Mouse (Mus musculus): Measurements from ENCODE around the gene Camkk1. TPM values are rescaled to one million over a fixed set of nuclear protein-coding genes. Genes with fewer than 3 reads are reported as not detected.
A peak's percentile ranks its signal among the peaks of the same experiment; 100 is the strongest.

The Camkk1 gene
- 1 to 10 TPM; 2.5 to 4.5 TPM for total RNA-seq (2021)
- long read RNA-seq, experiment 1, transcript Camkk1-201 (16 exons, 3,424 nt), result major isoform, 6 of 12 reads
- long read RNA-seq, experiment 1, partial matches to known transcripts, result 1 of 12 reads
- long read RNA-seq, experiment 1, other reads (novel, unspliced or antisense), result 4 of 12 reads
- long read RNA-seq, experiment 2, transcript Camkk1-201 (16 exons, 3,424 nt), result major isoform, 12 of 23 reads
- long read RNA-seq, experiment 2, partial matches to known transcripts, result 2 of 23 reads
- long read RNA-seq, experiment 2, other reads (novel, unspliced or antisense), result 8 of 23 reads

DNA sequence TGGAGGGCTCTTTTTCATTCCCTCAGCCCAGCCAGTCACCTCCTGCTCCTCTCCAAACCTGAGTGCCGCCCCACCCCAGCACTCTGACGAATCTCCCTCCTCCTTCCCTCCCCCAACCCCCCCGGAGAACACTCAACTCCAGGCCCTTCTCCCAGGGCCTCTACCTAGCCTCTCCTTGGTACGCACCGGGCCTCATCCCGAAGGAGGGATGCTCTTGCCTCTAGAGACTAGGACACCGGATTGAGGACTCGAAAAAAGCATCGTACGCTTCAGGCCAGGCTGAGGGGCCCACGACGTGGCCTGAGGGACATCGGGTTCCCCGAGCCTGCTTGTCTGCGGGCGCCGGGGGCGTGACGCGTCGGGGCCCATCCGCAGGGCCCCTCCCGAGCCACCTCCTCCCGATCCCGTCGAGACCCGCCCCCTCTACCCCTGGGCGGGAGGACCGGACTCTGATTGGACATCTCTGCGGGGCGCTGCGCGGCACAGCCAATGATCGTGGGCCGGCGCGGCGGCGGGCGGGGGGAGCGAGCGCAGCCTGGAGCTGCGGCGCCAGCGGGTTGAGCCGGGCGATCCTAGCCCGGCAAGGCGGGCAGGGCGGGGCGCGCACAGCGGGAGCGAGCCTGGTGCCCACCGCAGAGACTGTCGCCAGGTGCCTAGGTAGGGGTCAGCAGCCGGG, at the start of gene Camkk1:
Gene Camkk1 (plus strand): TSS at position 538 of the 676 bp plus-strand sequence.
- DNase-seq (ENCODE audit: low spot score in 2 of 2), result peak; percentile 92 to 94

DNA sequence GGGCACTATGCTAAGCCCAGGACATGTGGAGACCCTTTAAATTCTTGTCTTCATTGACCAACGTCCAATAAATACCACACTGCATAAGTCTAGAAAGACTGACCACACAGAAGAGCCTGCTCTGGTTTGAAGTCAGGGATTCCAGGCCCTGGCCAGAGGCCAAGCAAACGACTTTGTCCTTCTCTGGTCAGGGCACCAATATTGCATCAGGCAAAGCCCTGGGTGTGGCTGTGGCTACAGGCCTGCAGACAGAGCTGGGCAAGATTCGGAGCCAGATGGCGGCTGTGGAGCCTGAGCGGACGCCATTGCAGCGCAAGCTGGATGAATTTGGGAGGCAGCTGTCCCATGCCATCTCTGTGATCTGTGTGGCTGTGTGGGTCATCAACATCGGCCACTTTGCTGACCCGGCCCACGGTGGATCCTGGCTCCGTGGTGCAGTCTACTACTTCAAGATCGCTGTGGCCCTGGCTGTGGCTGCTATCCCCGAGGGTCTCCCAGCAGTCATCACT, 43.8 kb upstream of the Camkk1 start:
- no peak for DNase-seq (ENCODE audit: low spot score in 2 of 2)

DNA sequence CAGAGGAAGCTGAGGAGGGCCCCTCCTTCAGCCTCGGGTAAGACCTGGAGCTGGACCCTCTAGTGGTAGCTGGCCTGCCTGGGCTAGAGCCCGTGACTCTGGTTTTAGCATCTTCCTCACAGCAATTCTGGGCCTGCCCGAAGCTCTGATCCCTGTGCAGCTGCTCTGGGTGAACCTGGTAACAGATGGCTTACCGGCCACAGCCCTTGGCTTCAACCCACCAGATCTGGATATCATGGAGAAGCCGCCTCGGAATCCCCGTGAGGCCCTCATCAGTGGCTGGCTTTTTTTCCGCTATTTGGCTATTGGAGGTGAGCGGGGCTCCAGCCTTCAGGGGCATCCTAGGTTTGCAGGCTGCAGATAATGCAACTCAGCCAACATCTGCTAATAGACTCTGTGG, 36.3 kb upstream of the Camkk1 start:
- no peak for DNase-seq (ENCODE audit: low spot score in 2 of 2)

DNA sequence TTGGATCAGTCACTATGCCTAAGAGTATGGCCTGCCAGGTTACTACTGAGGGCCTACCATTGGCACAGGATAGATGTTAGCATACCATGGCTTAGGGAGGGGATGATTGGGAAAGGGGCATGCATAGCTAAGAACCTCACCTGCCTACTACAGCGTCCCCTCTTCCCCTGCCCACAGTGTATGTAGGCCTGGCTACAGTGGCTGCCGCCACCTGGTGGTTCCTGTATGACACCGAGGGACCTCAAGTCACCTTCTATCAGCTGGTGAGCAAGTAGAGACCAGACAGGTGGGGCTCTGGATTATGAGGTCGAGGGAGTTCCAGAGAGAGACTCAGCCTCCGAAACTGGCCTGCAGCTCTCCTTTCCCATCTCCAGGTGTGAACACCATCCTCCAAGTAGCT, 35.5 kb upstream of the Camkk1 start:
- DNase-seq (ENCODE audit: low spot score in 2 of 2), result no peak

- no peak for DNase-seq (ENCODE audit: low spot score in 2 of 2)
Observed at GRCm38 (mm10) chr11:72986745-72987144, 32.1 kb upstream of the Camkk1 start.

- no peak for DNase-seq (ENCODE audit: low spot score in 2 of 2)
Observed at GRCm38 (mm10) chr11:72987234-72987633, 31.6 kb upstream of the Camkk1 start.

- no peak for DNase-seq (ENCODE audit: low spot score in 2 of 2)
Observed at GRCm38 (mm10) chr11:72987807-72988206, 31.0 kb upstream of the Camkk1 start.

GRCm38 (mm10) chr11:72989044-72989443, 29.8 kb upstream of the Camkk1 start:
- no peak for DNase-seq (ENCODE audit: low spot score in 2 of 2)

DNA sequence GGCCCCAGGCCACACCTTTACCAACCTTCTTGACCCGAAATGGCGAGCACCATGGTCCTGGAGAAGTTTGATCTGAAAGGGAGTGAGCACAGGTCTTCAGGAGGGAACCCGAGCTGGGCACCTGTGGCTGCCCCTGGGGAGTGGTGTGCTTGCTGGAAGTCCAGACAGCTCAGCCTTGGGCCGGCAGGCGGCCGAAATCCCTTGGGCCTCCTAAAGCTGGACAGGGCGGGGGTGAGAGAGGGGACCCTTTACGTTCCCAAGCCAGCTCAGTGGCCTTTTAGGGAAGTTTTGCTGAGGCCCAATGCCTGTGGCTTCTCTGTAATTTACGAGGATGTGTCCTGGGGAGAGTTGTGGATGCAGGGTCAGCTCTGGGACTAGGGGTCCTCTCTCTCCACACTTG, 28.1 kb upstream of the Camkk1 start:
- no peak for DNase-seq (ENCODE audit: low spot score in 2 of 2)

GRCm38 (mm10) chr11:72991961-72992360, 26.8 kb upstream of the Camkk1 start:
- DNase-seq (ENCODE audit: low spot score in 2 of 2), result no peak

DNA sequence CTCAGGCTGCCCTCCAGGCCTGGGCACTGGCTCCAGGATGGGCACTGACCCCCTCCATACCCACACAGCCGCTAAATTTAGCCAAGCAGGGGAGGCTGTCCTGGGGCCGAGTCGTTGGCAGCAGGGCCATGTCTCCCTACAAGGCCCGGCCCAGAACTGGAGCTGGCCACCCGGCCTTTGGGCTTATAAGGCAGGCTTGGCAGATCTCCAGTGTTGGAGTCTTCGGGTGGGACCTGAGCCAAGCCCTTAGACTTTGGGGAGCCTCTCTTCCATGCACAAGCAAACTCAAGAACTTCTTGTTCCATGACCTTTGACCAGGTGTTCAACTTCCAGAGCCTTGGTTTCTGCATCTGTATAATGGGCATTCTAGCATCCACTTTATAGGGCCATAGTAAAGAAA, 22.5 kb upstream of the Camkk1 start:
- DNase-seq (ENCODE audit: low spot score in 2 of 2), result no peak

DNA sequence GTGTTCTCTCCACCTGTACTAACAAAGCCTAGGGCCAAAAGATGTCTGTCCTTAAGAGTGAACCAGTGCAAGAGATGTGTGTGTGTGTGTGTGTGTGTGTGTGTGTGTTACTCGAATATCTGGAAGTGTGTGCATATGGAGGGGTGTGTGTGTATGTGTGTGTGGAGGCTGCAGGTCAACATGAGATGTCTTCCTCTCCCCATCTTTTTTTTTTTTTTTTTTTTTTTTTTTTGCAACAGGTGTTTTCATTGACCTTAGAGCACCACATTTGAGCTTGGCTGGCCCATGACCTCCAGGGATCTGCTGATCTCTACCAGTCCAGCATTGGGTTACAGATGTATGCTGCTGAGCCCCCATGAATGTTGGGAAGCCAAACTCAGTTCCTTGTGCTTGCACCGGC, 22.0 kb upstream of the Camkk1 start:
- DNase-seq (ENCODE audit: low spot score in 2 of 2), result no peak

GRCm38 (mm10) chr11:72997529-72998326, 21.1 kb upstream of the Camkk1 start:
- DNase-seq (ENCODE audit: low spot score in 2 of 2), result no peak

DNA sequence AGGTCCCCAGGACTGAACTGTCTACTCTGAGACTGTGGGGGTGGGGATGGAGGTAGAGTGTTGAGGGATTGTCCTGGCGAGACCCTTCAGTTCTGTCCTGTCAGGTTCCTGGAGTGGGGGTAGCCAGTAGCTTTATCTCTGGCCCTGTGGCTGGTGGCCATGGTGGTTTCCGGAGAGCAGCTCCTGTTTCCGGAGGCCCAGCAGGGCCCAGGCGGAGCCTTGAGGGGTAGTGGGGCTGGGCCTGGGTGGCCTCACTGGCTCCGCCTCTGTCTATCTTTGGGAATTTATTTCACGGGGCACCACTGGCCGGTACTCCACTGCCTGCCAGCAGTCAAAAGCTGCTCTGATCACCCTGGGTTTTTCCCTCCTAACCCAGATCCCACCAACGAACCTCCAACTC, 20.0 kb upstream of the Camkk1 start, which contains the start of gene P2rx1:
Gene P2rx1 (plus strand): TSS at position 333 of the 400 bp plus-strand sequence.
- no peak for DNase-seq (ENCODE audit: low spot score in 2 of 2)

DNA sequence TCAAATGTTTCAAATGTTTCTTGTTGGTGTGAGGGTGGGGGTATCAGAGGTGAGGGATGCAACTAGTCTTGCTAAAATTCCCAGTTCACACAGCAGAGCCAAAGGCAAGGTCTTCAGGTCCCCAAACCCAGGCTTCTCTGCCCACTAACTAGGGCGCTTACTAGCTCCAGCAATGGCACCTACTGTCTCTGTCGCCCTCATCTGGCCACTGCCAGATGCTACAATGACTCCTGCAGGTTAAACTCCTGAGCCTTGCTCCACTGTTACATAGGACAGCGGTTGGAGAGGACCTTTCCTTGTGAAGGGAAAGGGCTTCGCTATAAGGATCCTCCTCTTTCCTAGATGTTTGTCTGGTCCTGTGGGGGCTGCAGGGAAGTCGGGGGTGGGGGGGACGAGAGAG, 17.8 kb upstream of the Camkk1 start:
- DNase-seq (ENCODE audit: low spot score in 2 of 2), result peak; percentile 53 to 73

GRCm38 (mm10) chr11:73006377-73006776, 12.4 kb upstream of the Camkk1 start:
- peak; percentile 44 to 50 for DNase-seq (ENCODE audit: low spot score in 2 of 2)

DNA sequence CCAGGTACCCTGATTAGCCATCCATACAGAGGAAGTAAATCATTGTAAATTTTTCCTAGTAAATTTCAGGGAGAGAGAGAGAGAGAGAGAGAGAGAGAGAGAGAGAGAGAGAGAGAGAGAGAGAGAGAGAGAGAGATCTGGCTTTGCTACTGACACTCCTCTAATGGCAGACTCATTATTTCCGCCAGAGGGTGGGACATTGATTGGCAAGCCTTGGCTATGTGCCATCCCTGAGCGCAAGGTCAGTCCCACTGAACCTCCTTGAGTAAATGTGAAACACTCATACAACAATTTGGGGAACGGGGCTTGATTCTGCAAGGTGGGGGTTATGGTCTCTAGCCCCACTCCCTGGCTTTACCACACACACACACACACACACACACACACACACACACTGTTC, 11.7 kb upstream of the Camkk1 start:
- DNase-seq (ENCODE audit: low spot score in 2 of 2), result no peak

- DNase-seq (ENCODE audit: low spot score in 2 of 2), result peak; percentile 57 to 70
Observed at GRCm38 (mm10) chr11:73007698-73008481, 10.9 kb upstream of the Camkk1 start.

DNA sequence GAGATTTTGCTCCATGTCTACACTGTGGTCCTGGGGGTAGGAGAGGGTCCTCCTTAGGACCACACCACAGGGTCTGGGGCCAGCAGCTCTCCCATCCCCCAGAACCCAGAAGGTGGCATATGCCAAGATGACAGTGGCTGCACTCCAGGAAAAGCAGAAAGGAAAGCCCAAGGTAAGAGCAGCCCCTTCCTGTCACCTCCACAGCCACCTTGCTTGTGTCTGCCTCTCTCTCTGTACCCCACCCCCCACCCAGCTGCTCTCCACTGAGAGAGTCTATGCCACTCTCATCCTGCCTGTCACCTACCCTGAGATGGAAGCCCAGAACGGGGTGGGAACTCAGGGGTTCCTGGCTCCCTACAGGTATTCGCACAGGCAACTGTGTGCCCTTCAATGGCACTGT, 10.0 kb upstream of the Camkk1 start:
- DNase-seq (ENCODE audit: low spot score in 2 of 2), result no peak

- no peak for DNase-seq (ENCODE audit: low spot score in 2 of 2)
Observed at GRCm38 (mm10) chr11:73009531-73010274, 9.1 kb upstream of the Camkk1 start.

All from adrenal gland, adult 18-20 months (tissue).